Mouse (Mus musculus) G1E (cell line): ENCODE measurements at regions not wholly inside any gene's neighbourhood (a gene's known extent, or its start where the extent isn't known, plus 50 kb on each side); places are given as distances from the start of the nearest gene placed in this dataset.

Source experiments
- CTCF ChIP-seq: IDR thresholded peaks from 2 replicates; pipeline ENCODE4 v1.5.1; 2012; ENCODE audit warnings: low read depth, low read length, inconsistent platforms, mixed read lengths
- GATA1 ChIP-seq: IDR thresholded peaks from 2 replicates; pipeline ENCODE4 v1.6.1; 2012; ENCODE audit warnings: borderline replicate concordance, low read length, inconsistent platforms, mixed read lengths
- POLR2AphosphoS5 ChIP-seq: IDR thresholded peaks from 2 replicates; pipeline ENCODE4 v1.6.1; 2012; ENCODE audit warnings: low read depth, low read length, inconsistent platforms; ENCODE audit not compliant: insufficient replicate concordance

DNA sequence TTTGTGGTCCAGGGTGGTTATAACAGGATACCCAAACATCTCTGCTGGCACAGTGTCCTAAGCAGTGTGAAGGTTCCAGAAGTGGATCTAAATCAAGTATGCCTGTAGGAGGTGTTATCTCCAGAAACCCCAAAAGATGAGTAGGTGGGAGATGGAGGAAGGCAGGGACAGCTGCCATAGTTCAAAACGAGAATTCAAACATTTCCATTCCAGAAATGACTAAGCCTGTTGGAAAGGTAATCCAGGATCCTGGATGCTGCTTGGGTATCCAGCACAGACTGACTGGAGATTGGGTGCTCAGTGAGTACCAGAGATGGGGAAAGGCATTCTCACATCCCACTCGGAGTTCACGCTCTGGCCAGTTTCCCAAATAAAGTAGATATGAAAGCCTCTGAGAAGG lies 607.9 kb upstream of the Kdm8 start:
- TF ChIP-seq CTCF (no peak), POLR2AphosphoS5 (no peak), GATA1 (no peak)
